Comparison of ENCODE assay signal across 9 mouse cellular contexts in genomic region chr5:41762141-41762946, GRCm38 (mm10). TPM values are rescaled to one million over a fixed set of nuclear protein-coding genes. Genes with fewer than 3 reads are reported as not detected.
DNase-seq lines count a peak whose midpoint lies in the region; ATAC-seq and TF ChIP-seq lines count a peak whose summit lies in the region.
"Had no signal": no experiment of that assay in that cellular context is flagged by ENCODE, and none has a peak within 500 bp of the region (broad histone marks: within the 10 kb centered on the region; RNA-seq: fewer than 3 reads in every experiment).

No protein-coding gene starts in this region.

- TF ChIP-seq CTCF in heart, adult 2 months (IDR thresholded peaks at IDR 0.05) = no peak
- no peak for TF ChIP-seq CTCF in brain, embryonic 14.5 days (IDR thresholded peaks at IDR 0.05; ENCODE audit: borderline replicate concordance, extremely low read depth, insufficient read depth, insufficient read length)
- no peak for TF ChIP-seq CTCF in midbrain, postnatal 0 days (IDR thresholded peaks at IDR 0.05)

- 7% methylated on average over 27 of the region's 27 CpGs for WGBS in heart, embryonic 16.5 days
- WGBS in heart, adult 2 months = 8% methylated on average over 27 of the region's 27 CpGs
- WGBS in hindbrain, embryonic 16.5 days = 4% methylated on average over 27 of the region's 27 CpGs
- 3% methylated on average over 27 of the region's 27 CpGs for WGBS in midbrain, postnatal 0 days

- no peak for TF ChIP-seq POLR2A in heart, adult 2 months (IDR thresholded peaks at IDR 0.05; ENCODE audit: insufficient read depth, low read depth, low read length)
- TF ChIP-seq POLR2A in brain, embryonic 14.5 days (IDR thresholded peaks at IDR 0.05; ENCODE audit: borderline replicate concordance, extremely low read depth, insufficient read depth, insufficient read length, poor library complexity, severe bottlenecking) = no peak

- no peaks in the 10 kb centered on the region for H3K36me3 ChIP-seq in heart, embryonic 16.5 days (ENCODE audit: control insufficient read depth, insufficient read depth)
- H3K36me3 ChIP-seq in heart, adult 2 months (ENCODE audit: control insufficient read depth, insufficient read depth, low read length) = no peaks in the 10 kb centered on the region
- H3K36me3 ChIP-seq in hindbrain, embryonic 16.5 days (ENCODE audit: control insufficient read depth, insufficient read depth, low read length) = no peaks in the 10 kb centered on the region
- no peaks in the 10 kb centered on the region for H3K36me3 ChIP-seq in midbrain, postnatal 0 days (ENCODE audit: insufficient read depth, low read length)

- peaks cover 18% of the 10 kb centered on the region for H3K4me1 ChIP-seq in heart, embryonic 16.5 days (ENCODE audit: control insufficient read depth, insufficient read depth, low read length)
- peaks cover under 1% of the 10 kb centered on the region; the same call in 1 of the 2 replicates for H3K4me1 ChIP-seq in heart, adult 2 months (ENCODE audit: control insufficient read depth, insufficient read depth, low read length)
- H3K4me1 ChIP-seq in hindbrain, embryonic 16.5 days (ENCODE audit: control insufficient read depth, insufficient read depth, low read depth, low read length) = peaks cover 19% of the 10 kb centered on the region
- H3K4me1 ChIP-seq in midbrain, postnatal 0 days (ENCODE audit: insufficient read depth, low read length) = peaks cover 9% of the 10 kb centered on the region; the same call in 1 of the 2 replicates

- H3K9me3 ChIP-seq in heart, embryonic 16.5 days (replicated peaks; ENCODE audit: control insufficient read depth, low read length) = no peaks in the 10 kb centered on the region
- no peaks in the 10 kb centered on the region for H3K9me3 ChIP-seq in hindbrain, embryonic 16.5 days (ENCODE audit: control insufficient read depth, low read length)
- H3K9me3 ChIP-seq in midbrain, postnatal 0 days (ENCODE audit: low read length) = no peaks in the 10 kb centered on the region

- ATAC-seq in heart, embryonic 16.5 days (replicated peaks; ENCODE audit: extremely low read depth, insufficient read depth, low FRiP score) = no peak
- no peak for ATAC-seq in hindbrain, embryonic 16.5 days
- ATAC-seq in midbrain, postnatal 0 days (ENCODE audit: low FRiP score) = no peak

- no peak overlapping the region for H3K9ac ChIP-seq in heart, embryonic 16.5 days (ENCODE audit: low read length)
- H3K9ac ChIP-seq in heart, adult 2 months (ENCODE audit: low read depth, low read length) = no peak overlapping the region
- no peak overlapping the region for H3K9ac ChIP-seq in hindbrain, embryonic 16.5 days (ENCODE audit: low read depth, low read length)
- H3K9ac ChIP-seq in midbrain, postnatal 0 days (replicated peaks; ENCODE audit: low read length, poor library complexity, severe bottlenecking) = no peak overlapping the region

- H3K4me3 ChIP-seq in heart, embryonic 16.5 days (ENCODE audit: low read length) = peak overlapping the region; percentile 27
- no peak overlapping the region for H3K4me3 ChIP-seq in heart, adult 2 months
- H3K4me3 ChIP-seq in hindbrain, embryonic 16.5 days (ENCODE audit: low read length) = peak overlapping the region; percentile 13; the same call in 1 of the 2 replicates
- peak overlapping the region; percentile 15; the same call in 1 of the 2 replicates for H3K4me3 ChIP-seq in midbrain, postnatal 0 days (ENCODE audit: low read depth, low read length)

- peak overlapping the region; percentile 38 for H3K4me2 ChIP-seq in heart, embryonic 16.5 days (ENCODE audit: low read depth, low read length)
- peak overlapping the region; percentile 11; the same call in 1 of the 2 replicates for H3K4me2 ChIP-seq in hindbrain, embryonic 16.5 days (ENCODE audit: low read length)
- peak overlapping the region; percentile 26 for H3K4me2 ChIP-seq in midbrain, postnatal 0 days (ENCODE audit: low read depth, low read length, poor library complexity, severe bottlenecking)

- no peak for DNase-seq in heart, adult 2 months
- DNase-seq in brain, embryonic 14.5 days (ENCODE audit: low read depth) = peak; percentile 34
- DNase-seq in midbrain, postnatal 0 days (ENCODE audit: low spot score) = no peak
- no peak for DNase-seq in right cerebral cortex, postnatal 10 days (ENCODE audit: low spot score in 2 of 2)
- no peak for DNase-seq in spleen, postnatal 10 days (ENCODE audit: low spot score in 2 of 2)
- DNase-seq in cerebellum, adult 9-11 months = no peak
- DNase-seq: thymus, adult 2 months had no signal

- H3K27ac ChIP-seq in heart, embryonic 16.5 days (ENCODE audit: low read length) = no peak overlapping the region
- H3K27ac ChIP-seq in heart, adult 2 months = no peak overlapping the region
- H3K27ac ChIP-seq in hindbrain, embryonic 16.5 days (ENCODE audit: low read depth, low read length) = no peak overlapping the region
- H3K27ac ChIP-seq in midbrain, postnatal 0 days (ENCODE audit: low read depth, low read length) = no peak overlapping the region

- intact Hi-C loops in heart, adult 2 months (cut with DNase I) = no loop called here

- H3K79me2 ChIP-seq in heart, adult 2 months (replicated peaks; ENCODE audit: control insufficient read depth, insufficient read depth, low read length) = no peaks in the 10 kb centered on the region

- no peak for TF ChIP-seq EP300 in heart, adult 2 months (IDR thresholded peaks at IDR 0.05; ENCODE audit: insufficient read depth, low read depth, low read length)

- peaks cover 91% of the 10 kb centered on the region for H3K27me3 ChIP-seq in heart, embryonic 16.5 days (ENCODE audit: control insufficient read depth, insufficient read depth, low read length)
- H3K27me3 ChIP-seq in heart, adult 2 months (ENCODE audit: control insufficient read depth, insufficient read depth, low read length) = peaks cover 27% of the 10 kb centered on the region
- H3K27me3 ChIP-seq in hindbrain, embryonic 16.5 days (replicated peaks; ENCODE audit: control insufficient read depth, insufficient read depth, low read length) = peaks cover 49% of the 10 kb centered on the region
- peaks cover 89% of the 10 kb centered on the region for H3K27me3 ChIP-seq in midbrain, postnatal 0 days (ENCODE audit: insufficient read depth, low read length)

RNA-seq across cellular contexts. Expression of gene Nkx3-2, which starts 2.0 kb away (rescaled TPM):
- polyA plus RNA-seq in heart, embryonic 16.5 days (2015; fragmentation: Nextera tagmentation; extraction: Ambion mirVana) = not detected in 2 replicates
- total RNA-seq in heart, adult 2 months (2021) = not detected
- polyA plus RNA-seq in heart, adult 2 months (2012; rRNA removed) = 0.06 TPM in 1 of 2 replicates, not detected in the other
- not detected in 2 replicates for polyA plus RNA-seq in brain, embryonic 14.5 days (2012; rRNA removed)
- not detected in 2 replicates for polyA plus RNA-seq in hindbrain, embryonic 16.5 days (2015; fragmentation: Nextera tagmentation; extraction: Ambion mirVana)
- not detected in 2 replicates for total RNA-seq in midbrain, postnatal 0 days (2014; rRNA removed)
- polyA plus RNA-seq in midbrain, postnatal 0 days (2015; fragmentation: Nextera tagmentation; extraction: Ambion mirVana) = not detected in 2 replicates
- polyA plus RNA-seq: thymus, adult 2 months had no signal

RNA-seq across cellular contexts. Expression of gene Rab28, which starts 54.4 kb away (rescaled TPM):
- 45.8 and 48.4 TPM in 2 replicates for polyA plus RNA-seq in heart, embryonic 16.5 days (2015; fragmentation: Nextera tagmentation; extraction: Ambion mirVana)
- total RNA-seq in heart, adult 2 months (2021) = 100 to 1,000 TPM in 1 of 2 experiments, 10 to 100 TPM in 1; 91.2 to 102 TPM
- polyA plus RNA-seq in heart, adult 2 months (2012; rRNA removed) = 46.4 and 70.5 TPM in 2 replicates
- 52.2 and 65.7 TPM in 2 replicates for polyA plus RNA-seq in brain, embryonic 14.5 days (2012; rRNA removed)
- 59.4 and 60.2 TPM in 2 replicates for polyA plus RNA-seq in hindbrain, embryonic 16.5 days (2015; fragmentation: Nextera tagmentation; extraction: Ambion mirVana)
- total RNA-seq in midbrain, postnatal 0 days (2014; rRNA removed) = 51.4 and 60.7 TPM in 2 replicates
- polyA plus RNA-seq in midbrain, postnatal 0 days (2015; fragmentation: Nextera tagmentation; extraction: Ambion mirVana) = 39.6 and 43.4 TPM in 2 replicates
